Mouse (Mus musculus): Measurements from ENCODE around the gene Cd3eap. TPM values are rescaled to one million over a fixed set of nuclear protein-coding genes. Genes with fewer than 3 reads are reported as not detected.

Cd3eap gene
- total and polyA plus RNA-seq, 3 experiments = 43.9 to 49.8 TPM; not detected in 1

DNA sequence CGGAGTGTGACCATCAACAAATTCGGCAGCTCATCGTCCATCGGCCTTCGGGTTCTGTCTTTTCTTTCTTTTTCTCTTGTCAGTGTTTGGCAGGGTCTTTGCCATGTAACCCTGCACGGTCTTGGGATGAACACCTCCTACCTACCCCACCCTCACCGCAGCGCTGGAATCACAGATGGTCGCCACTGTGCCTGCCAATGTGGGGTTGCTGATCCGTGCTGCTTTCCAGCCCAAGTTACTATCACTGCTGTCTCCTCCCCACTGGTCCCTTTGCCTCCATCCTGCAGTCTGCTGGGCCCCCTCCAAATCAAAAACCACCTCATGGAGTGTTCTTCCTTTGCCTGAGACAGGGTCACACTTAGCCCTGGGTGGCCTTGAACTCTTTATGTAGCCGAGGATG lies 35.1 kb downstream of the Cd3eap start:
- H3K27me3 ChIP-seq (ENCODE audit: control insufficient read depth in 1 of 2, insufficient read depth in 2 of 2, low read length in 2 of 2) = peaks cover 0 to 2% of the 10 kb centered on the region in 2 experiments; a peak in 1 of 4 replicates
- no peak overlapping the region for H3K4me3 ChIP-seq (ENCODE audit: control insufficient read depth in 1 of 2, insufficient read depth in 1 of 2, low read depth in 2 of 2, low read length in 2 of 2)
- H3K79me2 ChIP-seq (ENCODE audit: control insufficient read depth, insufficient read depth, low read length, poor library complexity) = no peaks in the 10 kb centered on the region
- H3K9ac ChIP-seq (ENCODE audit: control insufficient read depth, low read depth, low read length, poor library complexity, severe bottlenecking) = no peak overlapping the region
- no peak for DNase-seq (ENCODE audit: low read depth, low spot score)
- no peaks in the 10 kb centered on the region for H3K9me3 ChIP-seq (replicated peaks; ENCODE audit: insufficient read depth, low read length)
- TF ChIP-seq ETS1 (IDR thresholded peaks at IDR 0.05; ENCODE audit: low read depth, low read length) (no peak), HCFC1 (IDR thresholded peaks at IDR 0.05; ENCODE audit: low read depth, low read length) (no peak), TCF12 (IDR thresholded peaks at IDR 0.05; ENCODE audit: low read depth, low read length) (no peak), USF1 (IDR thresholded peaks at IDR 0.05; ENCODE audit: low read depth, low read length) (no peak), MYC (IDR thresholded peaks at IDR 0.05; ENCODE audit: low read depth, low read length) (no peak), POLR2AphosphoS5 (IDR thresholded peaks at IDR 0.05; ENCODE audit: borderline replicate concordance, low read depth, low read length) (no peak), KAT2A (conservative IDR thresholded peaks at IDR 0.05; ENCODE audit: low read depth, low read length) (no peak), CTCF (IDR thresholded peaks at IDR 0.05 in 2 of 3, conservative IDR thresholded peaks at IDR 0.05 in 1 of 3; ENCODE audit: control insufficient read depth in 1 of 3, insufficient read depth in 1 of 3, low read depth in 2 of 3, low read length in 3 of 3, poor library complexity in 1 of 3, severe bottlenecking in 1 of 3) (no peak), RAD21 (IDR thresholded peaks at IDR 0.05; ENCODE audit: low read depth, low read length) (no peak)
- H3K36me3 ChIP-seq (ENCODE audit: control insufficient read depth in 1 of 2, insufficient read depth in 2 of 2, low read length in 2 of 2) = peaks cover 0 to 15% of the 10 kb centered on the region in 2 experiments; a peak in 2 of 4 replicates
- no peak overlapping the region for H3K27ac ChIP-seq (ENCODE audit: control insufficient read depth, low read depth, low read length)
- peaks cover 9 to 27% of the 10 kb centered on the region in 2 experiments for H3K4me1 ChIP-seq (ENCODE audit: control insufficient read depth in 1 of 2, insufficient read depth in 2 of 2, low read length in 2 of 2)

DNA sequence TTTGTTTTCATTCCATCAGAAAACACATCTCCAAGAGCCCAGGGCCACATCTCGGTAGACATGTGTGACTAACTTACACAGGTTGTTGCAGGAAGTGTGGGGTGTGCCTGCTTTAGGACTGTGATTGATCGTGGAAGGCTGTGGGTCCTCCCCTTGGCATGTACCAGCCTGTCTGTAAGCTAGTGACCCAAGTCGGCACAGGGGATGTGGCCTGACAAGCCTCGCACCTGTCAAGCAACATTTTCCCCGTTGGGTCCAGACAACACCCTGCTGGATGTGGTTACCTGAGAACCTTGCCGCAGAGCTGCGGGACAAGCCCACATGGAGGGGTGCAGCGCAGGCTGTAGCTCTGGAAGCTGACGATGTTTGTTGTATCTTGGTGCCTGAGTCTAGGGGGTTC lies 36.8 kb downstream of the Cd3eap start:
- H3K9me3 ChIP-seq (replicated peaks; ENCODE audit: insufficient read depth, low read length) = no peaks in the 10 kb centered on the region
- peaks cover 0 to 2% of the 10 kb centered on the region in 2 experiments; a peak in 1 of 4 replicates for H3K27me3 ChIP-seq (ENCODE audit: control insufficient read depth in 1 of 2, insufficient read depth in 2 of 2, low read length in 2 of 2)
- H3K36me3 ChIP-seq (ENCODE audit: control insufficient read depth in 1 of 2, insufficient read depth in 2 of 2, low read length in 2 of 2) = peaks cover 0 to 12% of the 10 kb centered on the region in 2 experiments; a peak in 2 of 4 replicates
- TF ChIP-seq GABPA (IDR thresholded peaks at IDR 0.05; ENCODE audit: low read depth, low read length) = no peak
- TF ChIP-seq JUND (IDR thresholded peaks at IDR 0.05; ENCODE audit: low read depth, low read length) = no peak
- TF ChIP-seq USF1 (IDR thresholded peaks at IDR 0.05; ENCODE audit: low read depth, low read length) = no peak
- TF ChIP-seq ZMIZ1 (IDR thresholded peaks at IDR 0.05; ENCODE audit: low read depth, low read length) = no peak
- H3K27ac ChIP-seq (ENCODE audit: control insufficient read depth, low read depth, low read length) = no peak overlapping the region
- H3K4me1 ChIP-seq (ENCODE audit: control insufficient read depth in 1 of 2, insufficient read depth in 2 of 2, low read length in 2 of 2) = peaks cover 9 to 30% of the 10 kb centered on the region in 2 experiments
- no peak for DNase-seq (ENCODE audit: low read depth, low spot score)
- H3K4me3 ChIP-seq (ENCODE audit: control insufficient read depth in 1 of 2, insufficient read depth in 1 of 2, low read depth in 2 of 2, low read length in 2 of 2) = no peak overlapping the region
- H3K9ac ChIP-seq (ENCODE audit: control insufficient read depth, low read depth, low read length, poor library complexity, severe bottlenecking) = no peak overlapping the region
- H3K79me2 ChIP-seq (ENCODE audit: control insufficient read depth, insufficient read depth, low read length, poor library complexity) = no peaks in the 10 kb centered on the region

DNA sequence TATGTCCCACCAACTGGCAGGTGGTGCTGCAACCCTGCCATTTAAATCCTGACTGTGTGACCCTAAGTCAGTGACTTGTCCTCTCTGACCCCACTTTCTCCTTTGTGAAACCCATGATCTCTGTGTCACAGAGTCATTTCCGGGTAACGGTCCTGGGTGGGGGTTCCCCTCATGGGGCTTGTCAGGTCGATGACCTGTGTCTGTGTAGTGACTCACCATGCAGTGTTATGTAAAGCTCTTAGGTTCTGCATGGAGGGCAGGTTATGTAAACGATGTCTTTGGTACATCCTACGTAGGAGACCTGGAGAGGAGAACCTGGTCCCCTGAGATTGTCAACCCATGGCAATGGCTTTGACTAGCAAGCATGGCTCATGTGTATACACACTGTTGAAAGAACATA lies 37.8 kb downstream of the Cd3eap start:
- no peak for DNase-seq (ENCODE audit: low read depth, low spot score)
- TF ChIP-seq USF1 (IDR thresholded peaks at IDR 0.05; ENCODE audit: low read depth, low read length) (no peak), ZMIZ1 (IDR thresholded peaks at IDR 0.05; ENCODE audit: low read depth, low read length) (no peak), NELFE (IDR thresholded peaks at IDR 0.05; ENCODE audit: low read depth, low read length) (no peak), CHD1 (IDR thresholded peaks at IDR 0.05; ENCODE audit: low read depth, low read length) (no peak), MYB (IDR thresholded peaks at IDR 0.05; ENCODE audit: low read depth, low read length) (no peak), ETS1 (IDR thresholded peaks at IDR 0.05; ENCODE audit: low read depth, low read length) (no peak), RAD21 (IDR thresholded peaks at IDR 0.05; ENCODE audit: low read depth, low read length) (no peak), HCFC1 (IDR thresholded peaks at IDR 0.05; ENCODE audit: low read depth, low read length) (no peak), MXI1 (IDR thresholded peaks at IDR 0.05; ENCODE audit: low read depth, low read length) (no peak), ELF1 (IDR thresholded peaks at IDR 0.05; ENCODE audit: low read depth, low read length) (no peak), GATA1 (IDR thresholded peaks at IDR 0.05; ENCODE audit: low read depth, low read length) (no peak), SIN3A (IDR thresholded peaks at IDR 0.05; ENCODE audit: low read length) (no peak), MAFK (IDR thresholded peaks at IDR 0.05; ENCODE audit: borderline replicate concordance, low read depth, low read length) (no peak), E2F4 (IDR thresholded peaks at IDR 0.05; ENCODE audit: borderline replicate concordance, low read depth, low read length) (no peak), EP300 (IDR thresholded peaks at IDR 0.05; ENCODE audit: low read depth in 1 of 2, low read length in 2 of 2) (no peak), TBP (IDR thresholded peaks at IDR 0.05; ENCODE audit: low read depth, low read length) (no peak), TCF12 (IDR thresholded peaks at IDR 0.05; ENCODE audit: low read depth, low read length) (no peak)
- no peak overlapping the region for H3K9ac ChIP-seq (ENCODE audit: control insufficient read depth, low read depth, low read length, poor library complexity, severe bottlenecking)
- peaks cover 0 to 2% of the 10 kb centered on the region in 2 experiments; a peak in 1 of 4 replicates for H3K27me3 ChIP-seq (ENCODE audit: control insufficient read depth in 1 of 2, insufficient read depth in 2 of 2, low read length in 2 of 2)
- no peaks in the 10 kb centered on the region for H3K9me3 ChIP-seq (replicated peaks; ENCODE audit: insufficient read depth, low read length)
- H3K27ac ChIP-seq (ENCODE audit: control insufficient read depth, low read depth, low read length) = no peak overlapping the region
- no peak overlapping the region for H3K4me3 ChIP-seq (ENCODE audit: control insufficient read depth in 1 of 2, insufficient read depth in 1 of 2, low read depth in 2 of 2, low read length in 2 of 2)
- H3K36me3 ChIP-seq (ENCODE audit: control insufficient read depth in 1 of 2, insufficient read depth in 2 of 2, low read length in 2 of 2) = peaks cover 0 to 11% of the 10 kb centered on the region in 2 experiments; a peak in 2 of 4 replicates
- peaks cover 4 to 35% of the 10 kb centered on the region in 2 experiments for H3K4me1 ChIP-seq (ENCODE audit: control insufficient read depth in 1 of 2, insufficient read depth in 2 of 2, low read length in 2 of 2)
- H3K79me2 ChIP-seq (ENCODE audit: control insufficient read depth, insufficient read depth, low read length, poor library complexity) = no peaks in the 10 kb centered on the region

Data from MEL (cell line).